Mouse (Mus musculus) liver, postnatal 0 days (tissue): Measurements from ENCODE around the gene 1190005I06Rik.

Source experiments
- CTCF ChIP-seq: sonication (generic); IDR thresholded peaks from 2 replicates; pipeline ENCODE4 v1.5.1; 2016; ENCODE audit warnings: antibody characterized with exemption, low read depth
- EP300 ChIP-seq: IDR thresholded peaks from 2 replicates; pipeline ENCODE4 v1.6.1; 2016; ENCODE audit warnings: antibody characterized with exemption, low read depth, mild to moderate bottlenecking

- TF ChIP-seq CTCF: no peak; the same call in 1 of the 2 replicates
- no peak for TF ChIP-seq EP300
Observed at GRCm38 (mm10) chr8:120571561-120571960, 75.9 kb downstream of the 1190005I06Rik start.
